Comparison of ENCODE assay signal across 9 mouse cellular contexts in the genomic region with DNA sequence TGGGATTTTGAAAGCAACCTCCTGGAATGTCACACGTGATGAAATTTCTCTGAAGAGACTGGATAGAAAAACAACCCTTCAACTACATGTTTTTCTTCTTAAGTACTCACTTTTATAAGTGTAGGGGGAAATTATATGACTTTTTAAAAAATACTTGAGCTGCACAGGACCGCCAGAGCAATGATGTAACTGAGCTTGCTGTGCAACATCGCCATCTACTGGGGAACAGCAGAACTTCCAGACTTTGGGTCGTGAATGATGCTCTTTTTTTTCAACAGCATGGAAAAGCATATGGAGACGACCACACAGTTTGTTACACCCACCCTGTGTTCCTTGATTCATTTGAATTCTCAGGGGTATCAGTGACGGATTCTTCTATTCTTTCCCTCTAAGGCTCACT. TPM values are rescaled to one million over a fixed set of nuclear protein-coding genes. Genes with fewer than 3 reads are reported as not detected.
DNase-seq lines count a peak whose midpoint lies in the region; ATAC-seq and TF ChIP-seq lines count a peak whose summit lies in the region.
"Had no signal": no experiment of that assay in that cellular context is flagged by ENCODE, and none has a peak within 500 bp of the region (broad histone marks: within the 10 kb centered on the region; RNA-seq: fewer than 3 reads in every experiment).

No protein-coding gene starts in this region.

- intact Hi-C loops in left cerebral cortex, postnatal 14 days (cut with DNase I) = no loop called here

- H3K4me1 ChIP-seq in liver, embryonic 11.5 days (replicated peaks; ENCODE audit: control insufficient read depth, insufficient read depth, low read length) = no peaks in the 10 kb centered on the region
- H3K4me1 ChIP-seq in bone marrow, adult 2 months (ENCODE audit: control insufficient read depth, insufficient read depth, low read length) = peaks cover 2% of the 10 kb centered on the region; the same call in 1 of the 2 replicates
- H3K4me1 ChIP-seq in embryonic fibroblast, embryonic 13.5 days (ENCODE audit: control insufficient read depth, insufficient read depth, low read length) = no peaks in the 10 kb centered on the region
- H3K4me1 ChIP-seq in hindbrain, embryonic 14.5 days (replicated peaks; ENCODE audit: control insufficient read depth, insufficient read depth, low read length) = no peaks in the 10 kb centered on the region; the same call in 1 of the 2 replicates
- peaks cover 14% of the 10 kb centered on the region for H3K4me1 ChIP-seq in midbrain, embryonic 15.5 days

- DNase-seq in liver = peak; percentile 49
- DNase-seq in liver, embryonic 11.5 days (ENCODE audit: low spot score) = no peak
- DNase-seq in hindbrain, embryonic 14.5 days (ENCODE audit: low spot score) = peak; percentile 89
- DNase-seq in left cerebral cortex, postnatal 14 days (ENCODE audit: low spot score in 2 of 2) = peak; percentile 85 to 88
- peak; percentile 53 to 78 for DNase-seq in spleen, postnatal 4 days (ENCODE audit: low spot score in 2 of 2)

- H3K9ac ChIP-seq in liver, embryonic 11.5 days (ENCODE audit: low read depth, low read length) = no peak overlapping the region
- H3K9ac ChIP-seq in hindbrain, embryonic 14.5 days = no peak overlapping the region
- H3K9ac ChIP-seq in midbrain, embryonic 15.5 days = no peak overlapping the region

- H3K9me3 ChIP-seq in liver, embryonic 11.5 days (ENCODE audit: control insufficient read depth, low read length) = no peaks in the 10 kb centered on the region
- H3K9me3 ChIP-seq in hindbrain, embryonic 14.5 days (ENCODE audit: control insufficient read depth, low read length) = no peaks in the 10 kb centered on the region
- H3K9me3 ChIP-seq in midbrain, embryonic 15.5 days = no peaks in the 10 kb centered on the region

- peak; percentile 82 for TF ChIP-seq CTCF in bone marrow, adult 2 months (IDR thresholded peaks at IDR 0.05; ENCODE audit: control insufficient read depth, insufficient read depth, low read length)
- peak; percentile 79; the same call in 1 of the 2 replicates for TF ChIP-seq CTCF in embryonic fibroblast, embryonic 13.5 days (IDR thresholded peaks at IDR 0.05; ENCODE audit: borderline replicate concordance, insufficient read depth, low read length)

- 3% methylated on average over 6 of the region's 6 CpGs for WGBS in liver, embryonic 11.5 days
- WGBS in bone marrow, adult 2 months = 2% methylated on average over 6 of the region's 6 CpGs
- 4% methylated on average over 6 of the region's 6 CpGs for WGBS in hindbrain, embryonic 14.5 days
- WGBS in midbrain, embryonic 15.5 days = 0% methylated on average over 6 of the region's 6 CpGs

- no peak for TF ChIP-seq POLR2A in bone marrow, adult 2 months (IDR thresholded peaks at IDR 0.05; ENCODE audit: borderline replicate concordance, control insufficient read depth, low read depth, low read length)
- TF ChIP-seq POLR2A in embryonic fibroblast, embryonic 13.5 days (IDR thresholded peaks at IDR 0.05; ENCODE audit: low read depth, low read length) = no peak

- no peak overlapping the region for H3K4me2 ChIP-seq in liver, embryonic 11.5 days
- peak overlapping the region; percentile 26 for H3K4me2 ChIP-seq in hindbrain, embryonic 14.5 days (replicated peaks)
- peak overlapping the region; percentile 42 for H3K4me2 ChIP-seq in midbrain, embryonic 15.5 days

- no peak overlapping the region for H3K27ac ChIP-seq in liver, embryonic 11.5 days (ENCODE audit: low read depth, low read length)
- H3K27ac ChIP-seq in bone marrow, adult 2 months (ENCODE audit: control insufficient read depth, insufficient read depth, low read depth, low read length, poor library complexity) = no peak overlapping the region
- H3K27ac ChIP-seq in embryonic fibroblast, embryonic 13.5 days (ENCODE audit: insufficient read depth, low read length) = no peak overlapping the region
- no peak overlapping the region for H3K27ac ChIP-seq in hindbrain, embryonic 14.5 days
- no peak overlapping the region for H3K27ac ChIP-seq in midbrain, embryonic 15.5 days

- H3K27me3 ChIP-seq in liver, embryonic 11.5 days (replicated peaks; ENCODE audit: control insufficient read depth, insufficient read depth, low read length) = peaks cover 11% of the 10 kb centered on the region
- no peaks in the 10 kb centered on the region for H3K27me3 ChIP-seq in hindbrain, embryonic 14.5 days (ENCODE audit: control insufficient read depth, insufficient read depth, low read length)
- peaks cover 4% of the 10 kb centered on the region; the same call in 1 of the 2 replicates for H3K27me3 ChIP-seq in midbrain, embryonic 15.5 days (replicated peaks)

- H3K36me3 ChIP-seq in liver, embryonic 11.5 days (ENCODE audit: control insufficient read depth, insufficient read depth, low read length) = no peaks in the 10 kb centered on the region
- H3K36me3 ChIP-seq in hindbrain, embryonic 14.5 days (replicated peaks; ENCODE audit: control insufficient read depth, insufficient read depth) = no peaks in the 10 kb centered on the region
- H3K36me3 ChIP-seq in midbrain, embryonic 15.5 days (replicated peaks) = no peaks in the 10 kb centered on the region

- no peak overlapping the region for H3K4me3 ChIP-seq in liver, embryonic 11.5 days (ENCODE audit: low read depth, low read length)
- no peak overlapping the region for H3K4me3 ChIP-seq in bone marrow, adult 2 months (replicated peaks; ENCODE audit: control insufficient read depth, low read depth, low read length)
- no peak overlapping the region for H3K4me3 ChIP-seq in embryonic fibroblast, embryonic 13.5 days (ENCODE audit: insufficient read depth, low read length)
- no peak overlapping the region for H3K4me3 ChIP-seq in hindbrain, embryonic 14.5 days (replicated peaks; ENCODE audit: low read length)
- H3K4me3 ChIP-seq in midbrain, embryonic 15.5 days = peak overlapping the region; percentile 15; the same call in 1 of the 2 replicates

- no peak for ATAC-seq in liver, embryonic 11.5 days (replicated peaks; ENCODE audit: low FRiP score)
- ATAC-seq in hindbrain, embryonic 14.5 days (ENCODE audit: low FRiP score) = peak; percentile 41; the same call in 1 of the 2 replicates
- peak; percentile 57 for ATAC-seq in midbrain, embryonic 15.5 days (replicated peaks)

RNA-seq across cellular contexts. Expression of a gene that starts 8.9 kb away (rescaled TPM):
- polyA plus RNA-seq in liver, embryonic 11.5 days (2014; fragmentation: Nextera tagmentation; extraction: Ambion mirVana) = 0.18 TPM in 1 of 2 replicates, not detected in the other
- 0.40 TPM in 1 of 2 replicates, not detected in the other for polyA plus RNA-seq in bone marrow, adult 2 months (2011; ENCODE audit: insufficient read depth, insufficient read length, low replicate concordance, missing spikeins)
- polyA plus RNA-seq in embryonic fibroblast, embryonic 13.5 days (2011; ENCODE audit: insufficient read length, low read depth, missing spikeins) = not detected in 2 replicates
- polyA plus RNA-seq in hindbrain, embryonic 14.5 days (2014; fragmentation: Nextera tagmentation; extraction: Ambion mirVana) = 0.52 and 1.0 TPM in 2 replicates
- total RNA-seq in left cerebral cortex, postnatal 14 days (2021) = not detected
- 0.40 and 0.56 TPM in 2 replicates for polyA plus RNA-seq in midbrain, embryonic 15.5 days (2015; fragmentation: Nextera tagmentation; extraction: Ambion mirVana)
- total RNA-seq: gastrocnemius, postnatal 4 days had no signal

RNA-seq across cellular contexts. Expression of a gene that starts 39.8 kb away (rescaled TPM):
- 3.7 and 5.6 TPM in 2 replicates for polyA plus RNA-seq in liver, embryonic 11.5 days (2014; fragmentation: Nextera tagmentation; extraction: Ambion mirVana)
- 9.8 and 23.3 TPM in 2 replicates for polyA plus RNA-seq in bone marrow, adult 2 months (2011; ENCODE audit: insufficient read depth, insufficient read length, low replicate concordance, missing spikeins)
- 7.4 and 9.4 TPM in 2 replicates for polyA plus RNA-seq in embryonic fibroblast, embryonic 13.5 days (2011; ENCODE audit: insufficient read length, low read depth, missing spikeins)
- 1.5 and 1.9 TPM in 2 replicates for polyA plus RNA-seq in hindbrain, embryonic 14.5 days (2014; fragmentation: Nextera tagmentation; extraction: Ambion mirVana)
- total RNA-seq in left cerebral cortex, postnatal 14 days (2021) = 1 to 10 TPM; 1.5 to 2.4 TPM
- 1.5 and 2.2 TPM in 2 replicates for polyA plus RNA-seq in midbrain, embryonic 15.5 days (2015; fragmentation: Nextera tagmentation; extraction: Ambion mirVana)

RNA-seq across cellular contexts. Expression of a gene that starts 47.4 kb away (rescaled TPM):
- polyA plus RNA-seq in liver, embryonic 11.5 days (2014; fragmentation: Nextera tagmentation; extraction: Ambion mirVana) = 13.9 and 14.6 TPM in 2 replicates
- polyA plus RNA-seq in bone marrow, adult 2 months (2011; ENCODE audit: insufficient read depth, insufficient read length, low replicate concordance, missing spikeins) = 2.0 and 8.2 TPM in 2 replicates
- not detected in 2 replicates for polyA plus RNA-seq in embryonic fibroblast, embryonic 13.5 days (2011; ENCODE audit: insufficient read length, low read depth, missing spikeins)
- polyA plus RNA-seq in hindbrain, embryonic 14.5 days (2014; fragmentation: Nextera tagmentation; extraction: Ambion mirVana) = not detected in 2 replicates
- not detected for total RNA-seq in left cerebral cortex, postnatal 14 days (2021)
- not detected in 2 replicates for polyA plus RNA-seq in midbrain, embryonic 15.5 days (2015; fragmentation: Nextera tagmentation; extraction: Ambion mirVana)
- total RNA-seq: gastrocnemius, postnatal 4 days had no signal

RNA-seq across cellular contexts. Expression of a gene that starts 56.8 kb away (rescaled TPM):
- 0.67 and 0.96 TPM in 2 replicates for polyA plus RNA-seq in liver, embryonic 11.5 days (2014; fragmentation: Nextera tagmentation; extraction: Ambion mirVana)
- 4.1 TPM in 1 of 2 replicates, not detected in the other for polyA plus RNA-seq in bone marrow, adult 2 months (2011; ENCODE audit: insufficient read depth, insufficient read length, low replicate concordance, missing spikeins)
- 66.5 and 67.6 TPM in 2 replicates for polyA plus RNA-seq in embryonic fibroblast, embryonic 13.5 days (2011; ENCODE audit: insufficient read length, low read depth, missing spikeins)
- polyA plus RNA-seq in hindbrain, embryonic 14.5 days (2014; fragmentation: Nextera tagmentation; extraction: Ambion mirVana) = 2.0 and 2.3 TPM in 2 replicates
- 1 to 10 TPM; 2.1 TPM for total RNA-seq in left cerebral cortex, postnatal 14 days (2021)
- polyA plus RNA-seq in midbrain, embryonic 15.5 days (2015; fragmentation: Nextera tagmentation; extraction: Ambion mirVana) = 2.3 and 3.7 TPM in 2 replicates
